Mouse (Mus musculus) ovary, adult 18-20 months (tissue): ENCODE measurements around the gene Zbed6.
"Not testable (repeated sequence)": the region's sequence is repeated elsewhere in the genome, so short reads cannot be mapped to it uniquely, and the experiment has no call there.

Source experiments
- DNase-seq: peaks from one replicate; pipeline ENCODE4 v3.0.0; 2022; ENCODE audit warnings: low spot score, mixed read lengths

Zbed6 gene

DNA sequence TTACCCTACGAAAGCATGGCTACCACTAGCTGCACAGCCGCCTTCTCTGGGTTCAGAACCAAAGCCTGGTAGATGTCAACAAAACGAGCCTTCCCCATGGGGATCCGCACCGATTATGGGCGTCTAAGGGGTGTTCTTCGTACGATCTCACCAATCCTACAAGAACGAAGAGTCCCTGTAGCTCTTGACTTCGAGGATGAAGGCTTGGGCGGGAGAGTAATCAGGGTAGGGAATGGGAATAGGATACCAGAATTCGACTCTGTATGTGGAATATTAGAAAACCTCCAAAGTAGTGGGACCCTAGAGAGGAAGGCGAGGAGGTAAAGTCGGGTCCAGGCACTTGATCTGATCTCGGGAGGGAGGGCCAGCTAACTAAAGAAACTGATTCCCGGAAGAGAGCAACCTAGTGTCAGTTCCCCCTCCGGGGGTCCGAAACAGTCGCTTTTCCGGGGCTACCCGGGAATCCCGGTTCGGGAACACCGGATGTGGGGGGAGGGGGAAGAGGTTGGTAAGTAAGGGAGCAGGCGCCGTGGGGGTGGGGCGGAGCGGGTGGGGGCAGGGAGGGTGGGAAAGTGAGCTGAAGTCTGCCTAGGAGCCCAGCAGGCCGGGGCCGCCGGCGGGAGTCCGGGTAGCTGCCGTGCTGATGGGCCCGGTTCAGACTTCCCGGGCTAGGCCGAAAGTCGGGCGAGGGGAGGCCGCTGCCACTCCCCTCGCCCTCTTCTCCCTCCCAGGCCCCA lies at the start of gene Zbed6:
TSS of gene Zbed6 (minus strand) at position 420 of the 737 bp plus-strand sequence.
- peak; percentile 36 for DNase-seq

DNA sequence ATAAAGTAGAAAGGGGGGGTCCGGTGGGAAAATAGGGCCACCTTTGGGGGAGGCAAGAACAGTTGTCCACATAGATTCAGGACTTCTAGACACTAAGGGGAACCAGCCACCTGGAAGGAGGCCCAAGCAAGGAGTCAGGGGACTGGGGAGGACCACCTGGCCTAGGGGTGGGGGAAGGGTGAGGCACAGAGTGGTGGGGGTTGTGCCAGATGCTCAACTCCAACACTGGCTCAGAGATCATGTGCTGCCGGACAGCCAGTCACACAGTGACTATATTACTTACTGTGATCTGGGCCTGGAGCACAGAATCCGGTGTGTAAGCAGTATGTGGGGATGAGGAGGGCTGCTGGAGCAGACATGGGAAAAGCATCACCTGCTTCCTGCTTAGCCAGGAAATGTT lies 48.6 kb upstream of the Zbed6 start:
- DNase-seq = no peak

DNA sequence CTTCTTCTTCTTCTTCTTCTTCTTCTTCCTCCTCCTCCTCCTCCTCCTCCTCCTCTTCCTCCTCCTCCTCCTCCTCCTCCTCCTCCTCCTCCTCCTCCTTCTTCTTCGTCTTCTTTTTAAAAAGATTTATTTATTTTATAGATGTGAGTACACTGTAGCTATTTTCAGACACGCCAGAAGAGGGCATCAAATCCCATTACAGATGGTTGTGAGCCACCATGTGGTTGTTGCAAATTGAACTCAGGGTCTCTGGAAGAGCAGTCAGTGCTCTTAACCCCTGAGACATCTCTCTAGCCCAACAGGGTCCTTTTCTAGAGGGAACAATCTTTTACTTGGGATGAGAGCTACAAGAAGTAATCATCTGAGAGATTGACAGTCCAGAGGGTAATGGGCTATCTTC lies 41.1 kb upstream of the Zbed6 start:
- DNase-seq = not testable (repeated sequence)

DNA sequence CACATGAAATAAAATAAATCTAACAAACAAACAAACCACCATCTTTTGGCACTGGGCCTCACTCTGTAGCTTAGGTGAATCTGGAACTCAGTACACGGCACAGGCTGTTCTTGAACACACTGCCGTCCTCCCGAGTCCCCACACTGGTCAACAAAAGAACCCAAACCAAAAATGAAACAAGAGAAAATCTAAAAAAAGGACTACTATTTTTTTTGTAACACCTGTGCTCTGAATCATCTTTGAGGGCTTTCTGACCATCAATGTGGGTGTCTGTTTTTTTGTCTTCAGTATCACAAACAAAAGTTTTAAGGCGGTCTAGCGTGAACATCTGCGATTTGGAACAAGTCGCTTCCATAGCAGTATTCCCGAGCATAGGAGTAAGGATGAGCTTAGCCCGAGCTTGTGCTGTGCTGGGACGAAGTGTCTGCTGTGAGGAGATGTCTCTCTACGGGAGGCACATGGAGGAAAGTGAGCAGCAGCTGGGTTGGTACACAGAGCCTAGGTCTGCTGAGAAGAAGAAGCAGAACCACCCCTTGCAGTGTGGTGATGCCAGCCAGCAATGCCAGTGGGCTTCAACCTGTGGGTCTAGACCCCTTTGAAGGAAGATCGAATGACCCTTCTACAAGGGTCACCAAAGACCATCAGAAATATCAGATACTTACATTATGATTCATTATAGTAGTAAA lies 37.4 kb upstream of the Zbed6 start:
- DNase-seq = no peak

DNA sequence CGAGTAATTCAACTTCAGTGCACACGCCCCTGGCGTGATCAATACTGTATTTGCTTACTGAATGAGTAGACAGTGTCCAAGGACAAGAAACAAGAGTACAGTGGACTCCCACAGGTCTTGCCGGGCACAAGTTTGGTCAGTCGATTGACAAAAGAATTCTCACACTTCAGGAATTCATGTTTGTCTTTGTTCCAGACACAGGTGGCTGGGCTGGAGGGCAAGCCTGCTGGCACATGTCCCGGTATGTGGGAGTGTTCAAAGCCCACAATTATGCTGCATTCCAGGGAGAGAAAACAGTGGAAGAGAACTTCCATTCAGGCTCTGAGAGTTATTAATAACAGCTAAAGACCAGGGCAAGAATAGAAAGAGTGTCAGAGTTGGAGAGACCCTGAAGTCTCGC lies 35.2 kb upstream of the Zbed6 start:
- DNase-seq = peak; percentile 73

DNA sequence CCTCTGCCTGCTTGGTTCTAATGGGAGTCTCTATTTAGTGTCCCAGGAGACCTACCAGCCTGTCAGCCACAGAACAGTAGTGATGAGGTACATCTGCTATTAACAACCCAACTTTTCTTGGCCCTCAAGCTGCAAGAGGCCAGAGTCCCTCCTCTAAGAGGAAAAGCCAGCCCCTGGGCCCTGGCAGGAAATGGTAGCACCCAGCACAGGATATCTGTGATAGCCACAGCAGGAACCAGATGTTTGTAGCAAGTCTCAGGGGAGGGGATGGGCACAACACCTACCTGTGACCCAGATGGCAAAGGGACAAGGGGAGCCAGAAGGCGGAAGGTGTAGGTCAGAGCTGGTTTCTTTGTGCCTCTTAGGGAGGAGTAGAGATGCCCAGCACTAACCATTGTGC lies 34.2 kb upstream of the Zbed6 start:
- no peak for DNase-seq

DNA sequence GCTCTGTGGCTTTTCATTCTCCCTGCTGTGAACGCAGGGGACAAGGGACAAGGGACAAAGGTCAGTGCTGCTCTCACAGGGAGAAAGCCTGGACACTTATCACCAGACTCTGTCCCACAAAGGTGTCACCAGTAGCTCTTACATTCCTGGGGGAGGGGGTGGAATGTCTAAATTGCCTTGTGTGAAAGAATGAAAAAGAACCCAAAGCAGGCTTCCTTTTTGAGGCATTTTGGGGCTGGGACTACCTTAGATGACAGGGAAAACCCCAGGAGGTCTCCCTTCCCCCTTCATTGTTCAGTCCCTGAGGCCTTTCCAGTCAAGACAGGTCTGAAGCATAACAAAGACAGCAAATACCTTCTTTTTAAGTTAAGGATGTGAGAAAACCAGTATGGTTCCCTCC lies 33.6 kb upstream of the Zbed6 start:
- no peak for DNase-seq

DNA sequence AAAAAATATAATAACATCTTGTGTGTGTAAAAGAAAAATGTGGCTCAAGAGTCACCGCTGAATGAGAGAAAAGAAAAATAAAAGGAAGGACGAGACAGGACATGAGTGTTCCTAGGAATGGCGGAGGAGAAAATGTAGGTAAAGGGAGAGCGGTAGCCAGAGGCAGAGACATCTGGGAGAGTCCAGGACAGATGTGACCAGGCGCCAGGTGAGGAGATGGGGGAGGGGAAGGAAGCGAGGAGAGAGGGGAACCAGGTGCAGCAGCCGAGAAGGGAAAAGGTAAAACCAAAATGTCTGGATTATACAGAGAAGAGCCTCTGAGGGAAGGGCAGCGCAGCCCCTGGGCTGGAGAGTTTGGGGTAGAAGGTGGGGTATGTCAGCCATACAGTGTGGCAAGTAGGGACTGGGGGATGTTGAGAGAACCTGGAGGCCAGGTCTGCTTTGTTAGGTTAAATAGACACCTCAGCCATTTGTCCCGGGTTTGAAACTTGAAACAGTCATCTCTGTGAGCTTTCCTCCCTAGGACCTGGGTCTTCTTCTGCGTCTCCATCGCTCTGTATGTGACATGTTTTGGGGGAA lies 32.9 kb upstream of the Zbed6 start:
- DNase-seq = no peak

DNA sequence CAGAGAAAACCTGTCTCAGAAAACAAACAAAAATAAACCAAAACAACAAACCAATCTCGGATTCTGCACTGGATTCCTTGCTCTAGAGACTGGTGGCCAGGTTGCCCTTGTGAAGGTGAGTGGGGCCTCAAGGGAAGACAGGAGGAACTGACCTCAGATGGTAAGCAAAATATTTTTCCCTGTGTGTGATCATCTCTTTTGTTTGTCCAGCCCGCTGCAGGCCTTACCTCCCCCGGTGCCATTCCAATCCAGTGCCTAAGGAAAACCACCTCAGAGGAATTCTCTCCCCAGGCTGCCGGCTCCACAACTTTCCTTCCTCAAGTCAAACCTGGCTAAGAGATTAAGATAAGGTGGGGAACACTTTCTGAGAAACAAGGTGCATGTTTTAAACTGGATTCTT lies 31.5 kb upstream of the Zbed6 start:
- DNase-seq = no peak

DNA sequence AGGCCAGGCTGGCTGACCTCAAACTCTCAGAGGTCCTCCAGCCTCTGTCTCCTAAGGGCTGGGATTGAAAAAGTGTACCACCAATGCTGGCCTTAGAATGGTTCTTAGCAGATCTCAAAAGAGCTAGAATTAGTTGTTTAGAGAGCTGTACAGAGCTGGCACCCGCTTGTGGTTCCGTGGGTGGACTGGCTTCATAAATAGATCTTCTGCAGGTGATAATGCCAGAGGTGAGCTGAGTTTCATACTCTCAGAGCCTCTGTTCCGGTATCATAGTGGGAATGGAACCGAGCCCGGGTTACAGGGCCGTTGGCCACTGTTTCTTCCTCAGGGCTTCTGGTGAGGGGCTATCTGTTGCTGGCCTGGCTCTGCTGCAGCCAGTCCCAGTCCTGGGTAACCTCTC lies 30.4 kb upstream of the Zbed6 start:
- DNase-seq = no peak

DNA sequence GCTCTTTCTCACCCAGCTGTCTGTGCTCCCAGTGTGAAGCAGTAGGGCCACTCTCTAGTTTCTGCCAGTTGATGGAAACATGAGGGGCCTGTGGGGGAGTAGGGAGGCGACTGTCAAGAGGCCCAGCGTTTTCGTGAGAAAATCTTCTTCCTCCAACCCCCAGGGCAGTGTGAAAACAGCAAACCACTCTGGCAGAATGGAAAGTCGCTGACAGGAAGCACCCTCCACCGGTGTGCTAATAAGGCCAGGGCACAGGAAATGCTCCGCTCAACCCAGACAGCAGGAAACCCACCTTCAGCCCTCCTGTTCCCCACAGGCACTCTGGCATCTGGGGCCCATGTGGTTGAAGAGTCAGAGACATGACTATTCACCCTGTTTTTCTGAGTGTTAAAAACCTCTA lies 29.2 kb upstream of the Zbed6 start, which contains the start of gene Lax1:
TSS of gene Lax1 (minus strand) at position 212 of the 400 bp plus-strand sequence.
- DNase-seq = no peak

DNA sequence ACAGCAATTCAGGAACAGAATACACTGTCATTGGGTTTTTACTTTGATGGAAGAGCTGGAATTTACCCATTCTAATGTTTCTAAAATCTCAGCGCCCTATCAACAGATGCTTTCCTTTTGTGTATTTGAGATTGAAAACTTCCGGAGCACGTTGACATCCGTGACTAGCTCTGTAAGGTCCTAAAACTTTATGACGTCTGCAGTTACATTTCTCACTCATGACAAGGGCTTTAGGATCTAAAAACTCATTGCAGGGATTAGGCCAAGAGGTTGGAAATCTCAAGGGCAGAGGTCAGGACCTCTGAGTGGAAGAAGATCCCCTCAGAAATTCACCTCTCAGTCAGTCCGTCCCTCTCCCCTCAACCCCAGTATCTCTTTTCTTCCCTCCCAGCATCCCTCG lies 27.6 kb upstream of the Zbed6 start:
- DNase-seq = no peak

DNA sequence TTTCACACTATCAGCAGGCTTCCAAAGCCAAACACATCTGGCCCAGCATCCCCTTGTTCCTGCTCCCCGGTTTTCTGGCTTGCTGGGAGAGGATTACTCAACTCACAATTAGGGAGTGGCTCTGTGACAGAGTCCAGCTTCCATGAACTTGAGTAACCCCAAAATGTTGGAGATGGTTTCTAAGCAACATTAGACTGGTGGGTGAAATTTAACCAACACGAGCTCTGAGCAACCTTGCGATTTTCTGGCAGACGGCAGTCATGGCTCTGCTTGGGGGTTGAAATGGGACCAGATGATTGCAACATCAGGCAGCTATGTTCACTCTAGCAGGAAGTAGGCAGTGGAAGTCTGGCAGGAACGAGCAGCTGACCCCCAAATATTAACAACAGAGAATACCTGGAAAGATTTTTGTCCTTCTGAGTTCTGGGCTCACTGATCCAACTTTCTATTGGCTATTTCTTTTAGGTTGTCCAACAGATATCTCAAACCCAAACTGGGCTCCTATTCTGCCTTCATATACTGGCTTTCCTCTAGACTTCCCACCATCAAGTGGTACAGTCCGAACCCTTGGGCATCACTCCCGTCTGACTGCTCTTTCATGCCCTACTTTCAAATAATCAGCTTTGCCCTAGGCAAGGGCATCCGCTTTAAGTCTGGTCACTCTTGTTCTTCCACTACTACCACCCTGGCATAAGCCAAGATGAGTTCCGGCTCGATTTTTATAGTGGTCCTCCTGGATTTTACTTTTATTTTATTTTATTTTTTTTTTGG lies 25.2 kb upstream of the Zbed6 start:
- DNase-seq = peak; percentile 63

DNA sequence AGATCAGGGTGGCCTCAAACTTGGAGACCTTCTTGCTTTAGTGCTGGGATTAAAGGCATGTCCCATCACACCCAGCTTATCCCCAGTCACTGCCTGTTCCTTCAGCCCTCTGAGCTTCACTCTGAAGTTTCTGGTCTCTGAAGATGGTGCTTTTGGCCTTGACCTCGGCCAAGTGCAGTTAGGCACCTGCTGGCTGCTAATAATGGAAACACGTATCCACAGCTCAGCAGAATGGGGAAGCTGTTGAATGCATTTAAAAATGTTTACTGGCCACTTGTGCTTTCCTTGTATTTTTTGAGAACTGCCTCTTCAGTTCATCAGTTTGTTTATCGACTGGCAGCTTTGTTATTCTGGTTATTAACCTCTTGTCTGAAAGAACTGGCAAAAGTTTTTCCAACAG lies 11.1 kb upstream of the Zbed6 start:
- no peak for DNase-seq

DNA sequence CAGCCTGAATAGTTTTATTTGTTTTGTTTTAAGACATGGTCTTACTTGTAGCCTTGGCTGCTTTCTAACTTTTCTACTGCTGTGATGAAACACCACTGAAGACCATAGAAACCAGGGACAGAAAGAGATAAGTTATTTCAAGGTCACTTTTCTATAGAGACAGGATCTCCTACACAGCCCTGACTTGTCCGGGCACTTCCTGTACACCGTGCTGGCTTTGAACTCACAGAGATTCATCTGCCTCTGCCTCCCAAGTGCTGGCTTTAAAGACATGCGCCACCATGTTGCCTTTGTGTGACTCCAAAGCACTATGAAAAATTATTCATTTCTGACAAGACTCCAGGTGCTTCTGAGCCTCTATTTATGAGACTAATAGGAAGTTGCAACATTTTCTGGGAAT lies 10.6 kb upstream of the Zbed6 start:
- DNase-seq = no peak

DNA sequence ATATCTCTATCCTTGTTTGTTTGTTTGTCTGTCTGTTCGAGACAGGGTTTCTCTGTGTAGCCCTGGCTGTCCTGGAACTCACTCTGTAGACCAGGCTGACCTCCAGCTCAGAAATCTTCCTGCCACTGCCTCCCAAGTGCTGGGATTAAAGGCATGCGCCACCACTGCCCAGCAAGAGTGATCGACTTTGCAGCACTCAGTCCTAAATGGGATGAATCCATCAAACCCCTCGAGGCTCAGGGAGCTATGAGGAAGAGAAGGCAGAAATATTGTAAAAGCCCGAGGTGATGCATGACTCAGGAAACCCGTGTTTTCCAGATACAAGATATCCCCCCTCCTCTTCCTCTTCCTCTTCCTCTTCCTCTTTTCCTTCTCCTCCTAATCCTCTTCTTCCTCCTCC lies 10.1 kb upstream of the Zbed6 start:
- DNase-seq = no peak

DNA sequence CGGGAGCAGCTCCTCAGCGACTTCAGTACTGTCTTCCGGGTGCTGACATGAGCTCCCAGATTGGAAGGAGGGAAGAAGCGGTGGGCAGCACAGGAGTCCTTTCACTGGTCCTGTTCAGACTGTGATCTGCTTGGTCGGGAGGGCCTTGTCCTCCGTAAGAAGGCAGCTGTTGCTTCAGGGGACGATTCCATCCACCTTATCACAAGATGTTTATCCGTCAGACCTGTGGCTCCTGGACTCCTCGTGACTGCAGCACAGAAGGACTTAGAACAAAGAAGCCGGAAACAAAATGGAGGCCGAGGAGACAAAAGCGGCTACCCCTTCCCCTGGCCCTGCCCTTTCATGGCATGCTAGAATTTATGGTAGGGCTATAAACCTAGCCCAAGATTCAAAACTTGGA lies 9.5 kb upstream of the Zbed6 start:
- no peak for DNase-seq

DNA sequence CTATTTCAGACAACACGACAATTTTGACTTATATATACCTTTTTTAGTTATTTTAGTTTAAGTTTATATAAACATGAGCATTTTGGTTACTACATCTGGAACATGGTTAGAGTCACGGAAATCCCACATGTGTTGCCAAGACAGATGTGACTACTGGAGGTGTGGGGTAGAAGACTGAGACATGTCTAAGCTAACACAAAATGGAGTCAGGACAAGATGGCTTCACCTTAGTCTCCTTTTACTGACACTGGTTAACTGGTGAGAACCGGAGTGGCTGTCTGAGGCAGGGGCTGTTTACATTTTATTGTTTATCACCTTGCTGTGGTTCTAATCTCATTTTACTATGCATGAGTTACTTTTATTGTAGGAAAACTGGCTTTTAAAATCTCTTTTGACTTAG lies 7.9 kb upstream of the Zbed6 start:
- DNase-seq = no peak

DNA sequence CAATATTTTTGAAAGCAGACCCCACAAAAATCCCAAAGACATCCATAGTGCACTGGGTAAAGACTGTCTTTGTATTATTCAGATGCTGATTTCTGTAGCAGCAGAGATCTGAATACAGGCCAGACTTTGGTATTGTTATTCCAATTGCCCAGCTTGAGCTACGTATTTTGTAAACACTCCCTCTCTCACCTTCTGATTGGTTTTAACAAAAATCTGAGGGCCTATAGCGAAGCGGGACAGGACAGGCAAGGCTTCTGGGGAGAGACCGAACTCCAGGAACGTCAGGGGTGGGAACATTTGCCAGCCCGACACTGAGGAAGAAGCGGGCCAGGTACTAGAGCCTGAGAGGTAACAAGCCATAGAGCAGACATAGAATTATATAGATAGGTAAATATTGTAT lies 7.0 kb upstream of the Zbed6 start:
- DNase-seq = no peak

DNA sequence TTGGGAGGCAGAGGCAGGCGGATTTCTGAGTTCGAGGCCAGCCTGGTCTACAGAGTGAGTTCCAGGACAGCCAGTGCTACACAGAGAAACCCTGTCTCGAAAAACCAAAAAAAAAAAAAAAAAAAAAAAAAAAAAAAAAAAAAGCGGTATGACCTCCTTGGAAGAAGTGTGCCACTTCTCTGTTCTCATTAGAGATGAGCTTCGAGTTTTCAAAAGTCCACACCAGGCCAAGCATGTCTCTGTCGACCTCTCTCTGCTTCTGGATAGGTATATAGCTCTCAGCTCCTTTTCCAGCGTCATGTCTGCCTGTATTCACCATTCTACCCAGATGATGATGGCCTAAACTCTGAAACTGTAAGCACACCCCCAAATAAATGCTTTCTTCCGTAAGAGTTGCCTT lies 5.0 kb upstream of the Zbed6 start:
- not testable (repeated sequence) for DNase-seq

DNA sequence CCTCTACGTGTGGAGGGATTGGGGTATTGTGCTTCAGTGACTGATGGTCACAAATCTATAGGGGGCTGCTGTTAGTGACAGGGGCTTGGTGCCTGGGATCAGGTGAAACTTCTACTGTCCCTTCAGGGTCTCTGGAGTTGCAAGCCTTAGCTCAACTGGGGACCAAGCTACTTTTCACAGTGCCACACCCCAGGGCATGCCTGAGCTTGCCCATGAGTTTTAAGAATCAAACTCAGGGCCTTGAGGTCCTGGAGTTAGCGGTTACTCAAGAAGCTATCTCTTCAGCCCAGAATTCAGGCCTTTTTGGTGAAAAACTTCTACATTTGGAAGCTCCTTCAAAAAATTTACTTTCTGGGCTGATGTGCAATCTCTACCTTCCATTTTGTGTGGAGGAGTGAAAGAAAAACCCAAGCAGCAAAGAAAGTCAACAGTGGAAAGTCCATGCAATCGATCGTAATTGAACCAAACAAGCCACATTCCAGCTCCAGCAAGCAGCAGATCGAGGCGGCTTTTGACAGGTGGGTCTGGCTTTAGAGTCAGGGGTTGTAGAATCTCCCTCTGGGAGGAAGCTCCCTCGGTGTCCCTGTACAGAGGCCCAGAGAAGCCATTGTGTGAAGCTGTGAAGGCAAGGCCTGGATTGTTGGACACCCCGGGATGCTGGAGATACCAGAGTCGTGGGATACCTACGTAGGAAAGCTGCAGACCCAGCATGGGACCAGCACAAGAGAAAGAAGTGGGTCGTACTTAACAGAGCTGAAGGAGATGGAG lies 3.7 kb upstream of the Zbed6 start:
- DNase-seq = no peak

DNA sequence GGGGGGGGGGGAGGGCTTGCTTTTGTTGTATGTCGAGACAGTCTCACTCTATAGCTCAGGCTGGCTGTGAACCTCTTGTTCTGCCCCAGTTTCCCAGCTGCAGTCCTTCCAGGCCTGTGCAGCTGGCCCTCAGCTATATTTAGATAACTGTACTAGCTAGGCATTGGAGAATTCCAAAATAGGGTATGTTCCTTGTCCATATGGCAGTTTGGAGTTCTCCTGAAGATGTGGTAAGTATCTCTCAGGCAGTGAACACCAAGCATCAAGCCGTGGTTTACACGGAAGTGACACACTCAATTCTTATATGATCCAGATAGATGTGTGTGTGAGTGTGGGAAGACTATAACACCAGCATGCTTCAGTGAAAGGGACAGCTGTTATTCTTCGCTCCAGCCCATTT lies 2.7 kb upstream of the Zbed6 start:
- no peak for DNase-seq
